Mouse (Mus musculus) testis, adult 2 months (tissue): ENCODE measurements around the gene D10Wsu102e.

ENCODE experiments used
- CTCF ChIP-seq: fragments of 200-500 bp; IDR thresholded peaks from 2 replicates; pipeline ENCODE4 v1.5.1; 2012; ENCODE audit warnings: low read depth, mild to moderate bottlenecking, inconsistent platforms, low read length, moderate library complexity; ENCODE audit not compliant: control insufficient read depth, insufficient read depth, insufficient replicate concordance
- POLR2A ChIP-seq: fragments of 200-500 bp; IDR thresholded peaks from 2 replicates; pipeline ENCODE4 v1.6.1; 2012; ENCODE audit warnings: low read depth, mild to moderate bottlenecking, inconsistent platforms, low read length, moderate library complexity; ENCODE audit not compliant: control insufficient read depth

DNA sequence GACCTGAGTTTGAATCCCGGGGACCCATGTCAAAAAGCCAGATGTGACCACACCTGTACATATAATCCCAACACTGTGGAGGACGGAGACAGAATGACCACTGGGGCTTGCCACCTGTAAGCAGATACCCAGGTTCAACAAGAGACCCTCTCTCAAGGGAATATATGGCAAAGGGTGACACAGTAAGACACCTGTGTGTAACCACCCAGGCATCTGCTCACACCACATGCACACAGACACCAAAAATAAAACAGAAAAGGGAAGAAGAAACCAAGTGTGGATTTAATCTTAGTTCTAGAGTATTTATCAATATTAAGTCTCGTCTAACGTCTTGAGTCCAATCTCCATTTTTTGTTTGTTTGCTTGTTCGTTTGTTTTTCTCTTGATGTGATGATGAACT is 28.2 kb upstream of the D10Wsu102e start:
- TF ChIP-seq CTCF (no peak), POLR2A (no peak)
